Mouse (Mus musculus): ENCODE data around the gene Xab2.

- TF ChIP-seq MAFK (IDR thresholded peaks at IDR 0.05; ENCODE audit: insufficient read depth, low read depth, low read length) (no peak), HCFC1 (IDR thresholded peaks at IDR 0.05; ENCODE audit: borderline replicate concordance, insufficient read depth, low read length) (no peak), CHD2 (IDR thresholded peaks at IDR 0.05; ENCODE audit: low read depth, low read length) (no peak)
Measured at GRCm38 (mm10) chr8:3594466-3594865, 26.6 kb downstream of the Xab2 start.
